Mouse (Mus musculus) G1E (cell line): ENCODE measurements around the gene Idh3b.

Experiments
- CTCF ChIP-seq: IDR thresholded peaks from 2 replicates; pipeline ENCODE4 v1.5.1; 2012; ENCODE audit warnings: low read depth, low read length, inconsistent platforms, mixed read lengths
- GATA1 ChIP-seq: IDR thresholded peaks from 2 replicates; pipeline ENCODE4 v1.6.1; 2012; ENCODE audit warnings: borderline replicate concordance, low read length, inconsistent platforms, mixed read lengths
- GATA2 ChIP-seq: IDR thresholded peaks from 2 replicates; pipeline ENCODE4 v1.6.1; 2012; ENCODE audit warnings: low read depth, low read length, inconsistent platforms, borderline replicate concordance
- POLR2AphosphoS5 ChIP-seq: IDR thresholded peaks from 2 replicates; pipeline ENCODE4 v1.6.1; 2012; ENCODE audit warnings: low read depth, low read length, inconsistent platforms; ENCODE audit not compliant: insufficient replicate concordance
- TAL1 ChIP-seq: conservative IDR thresholded peaks from 2 replicates; pipeline ENCODE4 v1.6.1; 2012; ENCODE audit warnings: low read depth, low read length, inconsistent platforms, mixed read lengths

- TF ChIP-seq CTCF (no peak), TAL1 (no peak), GATA2 (no peak), POLR2AphosphoS5 (no peak), GATA1 (no peak)
These were observed 45.2 kb upstream of the Idh3b start for GRCm38 (mm10) chr2:130329502-130329901.
